Mouse (Mus musculus) heart, embryonic 12.5 days (tissue): ENCODE measurements at regions not wholly inside any gene's neighbourhood (a gene's known extent, or its start where the extent isn't known, plus 50 kb on each side); places are given as distances from the start of the nearest gene placed in this dataset.

Experiments
- ATAC-seq: fragments of 200-750 bp; cut with Nextera tagmentation; 2 replicates; pipeline ENCODE4 v1.8.0; 2017; ENCODE audit warnings: moderate TSS enrichment, moderate library complexity; ENCODE audit not compliant: insufficient number of reproducible peaks, low FRiP score
- H3K27ac ChIP-seq: fragments of 300-500 bp; sonication (generic); 2 replicates; pipeline ENCODE4 v1.5.1; 2016; ENCODE audit warnings: mild to moderate bottlenecking, moderate library complexity; ENCODE audit not compliant: poor library complexity, severe bottlenecking
- H3K27me3 ChIP-seq: fragments of 300-500 bp; sonication (generic); replicated peaks from 2 replicates; pipeline ENCODE4 v1.6.1; 2016; ENCODE audit warnings: mild to moderate bottlenecking, moderate library complexity
- H3K36me3 ChIP-seq: fragments of 300-500 bp; sonication (generic); 2 replicates; pipeline ENCODE4 v1.6.1; 2016; ENCODE audit warnings: mild to moderate bottlenecking, moderate library complexity
- H3K4me1 ChIP-seq: fragments of 300-500 bp; sonication (generic); replicated peaks from 2 replicates; pipeline ENCODE4 v1.6.1; 2016; ENCODE audit warnings: mild to moderate bottlenecking
- H3K4me2 ChIP-seq: fragments of 300-500 bp; sonication (generic); 2 replicates; pipeline ENCODE4 v1.6.1; 2016; ENCODE audit warnings: mild to moderate bottlenecking, moderate library complexity
- H3K4me3 ChIP-seq: fragments of 300-500 bp; sonication (generic); 2 replicates; pipeline ENCODE4 v1.5.1; 2016; ENCODE audit warnings: mild to moderate bottlenecking
- H3K9ac ChIP-seq: fragments of 300-500 bp; sonication (generic); 2 replicates; pipeline ENCODE4 v1.6.1; 2016; ENCODE audit warnings: mild to moderate bottlenecking, moderate library complexity
- H3K9me3 ChIP-seq: fragments of 300-500 bp; sonication (generic); replicated peaks from 2 replicates; pipeline ENCODE4 v1.6.1; 2016; ENCODE audit warnings: mild to moderate bottlenecking, moderate library complexity
- WGBS: fragments of 180-500 bp; shearing (Covaris S2); methylation state at CpG from one replicate; pipeline ENCODE4 v1.1.7; 2016; 5-methylcytosine and 5-hydroxymethylcytosine counted together

GRCm38 (mm10) chr5:69877100-69877499 is 285.0 kb upstream of the Gnpda2 start:
- WGBS, result 74% methylated on average over 4 of the region's 4 CpGs

DNA sequence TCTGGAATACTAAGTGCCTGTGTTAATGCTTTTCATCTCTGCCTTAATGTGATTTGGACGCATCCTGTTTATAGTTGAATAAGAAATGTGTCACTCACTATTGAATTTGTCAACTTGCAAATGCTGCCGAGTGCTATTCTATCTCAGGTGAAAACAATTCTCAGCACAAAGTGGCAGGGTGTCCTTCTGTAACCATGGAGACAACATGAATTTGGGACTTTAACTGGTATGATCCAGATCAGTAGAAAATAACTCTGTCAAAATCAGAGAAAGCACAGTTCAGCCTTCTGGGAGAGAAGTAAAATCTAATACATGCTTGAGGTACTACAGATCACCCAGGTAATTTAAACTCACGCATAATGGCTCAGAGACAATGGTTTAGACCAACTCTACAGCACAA is 270.9 kb upstream of the Gnpda2 start:
- Histone ChIP-seq H3K9ac (no peak overlapping the region), H3K27ac (no peak overlapping the region), H3K4me3 (no peak overlapping the region), H3K4me2 (no peak overlapping the region), H3K36me3 (no peaks in the 10 kb centered on the region), H3K9me3 (no peaks in the 10 kb centered on the region; the same call in 1 of the 2 replicates), H3K4me1 (no peaks in the 10 kb centered on the region), H3K27me3 (no peaks in the 10 kb centered on the region)
- WGBS, result 77% methylated on average over 3 of the region's 3 CpGs
- no peak for ATAC-seq

More at GRCm38 (mm10) chr5:69877100-69877499, 285.0 kb upstream of the Gnpda2 start:
- Histone ChIP-seq H3K9ac (no peak overlapping the region), H3K4me3 (no peak overlapping the region), H3K36me3 (no peaks in the 10 kb centered on the region), H3K4me2 (no peak overlapping the region), H3K4me1 (no peaks in the 10 kb centered on the region), H3K27me3 (no peaks in the 10 kb centered on the region), H3K9me3 (no peaks in the 10 kb centered on the region), H3K27ac (no peak overlapping the region)
- ATAC-seq, result no peak

DNA sequence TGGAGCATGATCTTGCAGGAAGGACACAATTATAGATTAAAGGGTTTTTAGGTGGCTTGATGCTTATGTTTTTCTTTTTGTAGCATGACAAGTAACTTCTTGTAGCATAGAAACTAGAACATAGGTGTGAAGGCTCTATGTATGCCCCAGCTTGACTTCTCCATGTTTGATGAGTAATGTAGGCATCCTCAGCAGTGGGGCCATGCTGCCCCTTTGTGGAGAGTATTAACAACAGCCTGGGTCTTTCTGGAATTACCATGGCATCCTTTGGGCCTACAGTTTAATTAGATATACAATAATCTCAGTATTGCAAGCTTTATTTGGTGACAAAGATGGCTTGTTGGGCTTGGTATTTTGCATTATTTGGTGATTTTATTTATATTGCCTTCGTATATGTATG is 252.7 kb upstream of the Gnpda2 start:
- no peak for ATAC-seq
- no peak overlapping the region for H3K4me3 ChIP-seq
- no peak overlapping the region for H3K27ac ChIP-seq
- H3K27me3 ChIP-seq, result no peaks in the 10 kb centered on the region
- H3K4me1 ChIP-seq, result no peaks in the 10 kb centered on the region
- WGBS, result 44% methylated on average over 1 of the region's 1 CpGs
- H3K9ac ChIP-seq, result no peak overlapping the region
- H3K9me3 ChIP-seq, result peaks cover 6% of the 10 kb centered on the region; the same call in 1 of the 2 replicates
- no peaks in the 10 kb centered on the region for H3K36me3 ChIP-seq
- no peak overlapping the region for H3K4me2 ChIP-seq

DNA sequence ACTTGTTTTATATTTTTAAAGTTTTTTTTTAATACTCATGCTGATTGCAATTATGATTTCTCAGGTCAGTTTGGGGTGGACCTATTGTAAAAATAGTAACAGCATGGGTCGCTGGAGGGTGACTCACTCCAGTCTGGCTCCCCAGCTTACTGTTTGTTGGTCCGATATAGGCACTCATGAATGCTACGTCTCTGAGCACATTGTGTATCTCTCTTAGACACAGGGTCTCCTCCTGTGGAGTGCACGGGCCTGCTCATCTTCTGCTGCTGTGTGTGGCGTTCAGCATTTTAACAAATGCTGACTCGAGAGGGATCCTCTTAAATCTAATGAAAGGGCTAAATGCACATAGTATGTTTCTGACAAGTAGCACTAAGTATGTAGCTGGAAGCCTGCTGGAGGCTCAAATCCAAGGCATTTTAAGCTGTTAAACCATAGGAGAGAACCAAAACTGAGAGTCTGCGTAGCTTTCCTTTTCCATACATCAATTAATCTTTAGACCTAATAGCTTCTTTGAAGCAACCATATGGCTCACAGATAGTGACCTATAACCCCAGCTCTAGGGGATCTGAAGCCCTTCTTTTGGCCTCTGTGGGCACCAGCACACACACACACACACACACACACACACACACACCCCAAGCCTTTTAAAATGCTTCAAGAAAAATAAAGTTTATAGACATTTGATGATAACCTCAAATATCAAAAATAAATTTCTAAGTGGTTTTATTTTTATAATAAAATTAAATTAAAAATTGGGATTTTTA is 246.0 kb upstream of the Gnpda2 start:
- no peaks in the 10 kb centered on the region for H3K27me3 ChIP-seq
- WGBS, result 77% methylated on average over 7 of the region's 7 CpGs
- H3K4me3 ChIP-seq, result no peak overlapping the region
- no peaks in the 10 kb centered on the region for H3K36me3 ChIP-seq
- no peaks in the 10 kb centered on the region for H3K4me1 ChIP-seq
- H3K27ac ChIP-seq, result no peak overlapping the region
- H3K9ac ChIP-seq, result no peak overlapping the region
- ATAC-seq, result no peak
- peaks cover 6% of the 10 kb centered on the region; the same call in 1 of the 2 replicates for H3K9me3 ChIP-seq
- no peak overlapping the region for H3K4me2 ChIP-seq

DNA sequence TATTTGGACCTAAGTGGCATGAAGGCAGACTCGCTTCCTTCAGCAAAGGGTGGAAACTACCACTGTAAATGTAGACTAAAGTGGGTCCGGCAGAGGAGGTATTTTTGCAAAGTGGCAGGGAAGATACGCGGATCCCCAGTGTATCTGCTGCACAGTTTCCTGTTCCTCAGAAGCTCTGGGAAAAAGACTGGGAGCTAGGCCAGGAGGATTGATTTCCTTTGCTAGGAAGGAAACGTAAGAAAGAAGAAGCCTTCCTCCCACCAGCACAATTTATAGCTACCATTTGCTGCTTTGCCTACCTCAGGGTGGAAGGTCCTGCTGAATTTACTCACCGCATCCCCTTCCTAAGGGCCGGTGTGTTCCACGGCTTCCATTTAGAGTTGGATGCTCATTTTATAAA is 244.2 kb upstream of the Gnpda2 start:
- H3K36me3 ChIP-seq, result no peaks in the 10 kb centered on the region
- H3K27ac ChIP-seq, result no peak overlapping the region
- H3K4me2 ChIP-seq, result no peak overlapping the region
- WGBS, result 82% methylated on average over 8 of the region's 8 CpGs
- no peak for ATAC-seq
- H3K9me3 ChIP-seq, result peaks cover 6% of the 10 kb centered on the region; the same call in 1 of the 2 replicates
- no peaks in the 10 kb centered on the region for H3K4me1 ChIP-seq
- H3K27me3 ChIP-seq, result no peaks in the 10 kb centered on the region
- H3K4me3 ChIP-seq, result no peak overlapping the region
- no peak overlapping the region for H3K9ac ChIP-seq

- ATAC-seq, result no peak
- no peaks in the 10 kb centered on the region for H3K27me3 ChIP-seq
- H3K4me3 ChIP-seq, result no peak overlapping the region
- H3K36me3 ChIP-seq, result no peaks in the 10 kb centered on the region
- 77% methylated on average over 8 of the region's 8 CpGs for WGBS
- H3K27ac ChIP-seq, result no peak overlapping the region
- H3K9me3 ChIP-seq, result no peaks in the 10 kb centered on the region; the same call in 1 of the 2 replicates
- no peaks in the 10 kb centered on the region for H3K4me1 ChIP-seq
- no peak overlapping the region for H3K9ac ChIP-seq
- no peak overlapping the region for H3K4me2 ChIP-seq
These were observed 243.0 kb upstream of the Gnpda2 start for GRCm38 (mm10) chr5:69835162-69835561.

DNA sequence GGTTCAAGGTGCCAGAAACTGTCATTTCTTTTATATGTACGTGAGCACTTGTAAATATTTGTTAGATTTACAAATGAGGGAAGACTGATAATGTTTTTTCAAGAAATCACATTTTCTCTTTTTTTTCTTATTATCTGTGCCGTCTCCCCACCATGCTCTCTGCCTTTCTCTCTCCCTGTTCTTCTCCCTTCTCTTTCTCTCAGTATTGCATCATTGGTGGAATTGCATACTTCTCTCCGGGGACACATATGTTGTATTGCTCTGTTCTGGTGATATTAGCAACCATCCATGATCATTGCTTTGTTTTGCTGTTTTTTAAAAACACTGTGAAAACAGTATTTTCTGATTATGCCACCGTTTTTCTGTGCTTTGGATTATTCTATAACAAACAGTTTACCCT is 225.6 kb upstream of the Gnpda2 start:
- Histone ChIP-seq H3K9me3 (no peaks in the 10 kb centered on the region), H3K4me2 (no peak overlapping the region), H3K9ac (no peak overlapping the region), H3K4me3 (no peak overlapping the region), H3K27ac (no peak overlapping the region), H3K36me3 (no peaks in the 10 kb centered on the region), H3K27me3 (no peaks in the 10 kb centered on the region), H3K4me1 (no peaks in the 10 kb centered on the region)
- WGBS, result 69% methylated on average over 4 of the region's 4 CpGs
- ATAC-seq, result no peak

DNA sequence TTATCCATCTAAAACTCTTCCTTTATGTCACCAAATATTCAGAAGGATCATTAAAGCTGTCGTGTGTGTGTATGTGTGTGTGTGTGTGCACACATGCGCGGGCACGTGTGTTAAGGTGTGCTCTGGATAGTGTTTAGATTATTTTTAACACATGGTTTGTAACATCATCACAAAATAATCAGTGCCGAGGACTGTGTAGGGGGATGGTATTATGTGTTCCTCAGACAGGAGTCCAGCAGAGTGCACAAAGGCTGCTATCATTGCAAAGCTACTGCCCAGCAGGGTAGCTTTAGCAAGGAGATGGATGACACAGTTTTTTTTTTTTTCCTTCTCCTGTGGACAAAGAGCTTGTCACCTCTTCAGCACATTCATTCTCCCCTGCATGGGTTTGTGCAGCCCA is 224.9 kb upstream of the Gnpda2 start:
- no peak for ATAC-seq
- H3K27ac ChIP-seq, result no peak overlapping the region
- WGBS, result 77% methylated on average over 5 of the region's 5 CpGs
- no peaks in the 10 kb centered on the region for H3K27me3 ChIP-seq
- no peak overlapping the region for H3K4me3 ChIP-seq
- no peaks in the 10 kb centered on the region for H3K4me1 ChIP-seq
- no peak overlapping the region for H3K9ac ChIP-seq
- H3K4me2 ChIP-seq, result no peak overlapping the region
- no peaks in the 10 kb centered on the region for H3K36me3 ChIP-seq
- H3K9me3 ChIP-seq, result no peaks in the 10 kb centered on the region

GRCm38 (mm10) chr5:69815356-69815755 is 223.2 kb upstream of the Gnpda2 start:
- H3K4me1 ChIP-seq, result no peaks in the 10 kb centered on the region
- ATAC-seq, result no peak
- 48% methylated on average over 1 of the region's 1 CpGs for WGBS
- no peak overlapping the region for H3K27ac ChIP-seq
- H3K4me2 ChIP-seq, result no peak overlapping the region
- H3K27me3 ChIP-seq, result no peaks in the 10 kb centered on the region
- no peak overlapping the region for H3K9ac ChIP-seq
- H3K36me3 ChIP-seq, result no peaks in the 10 kb centered on the region
- no peaks in the 10 kb centered on the region for H3K9me3 ChIP-seq
- H3K4me3 ChIP-seq, result no peak overlapping the region

GRCm38 (mm10) chr5:69802612-69803011 is 210.5 kb upstream of the Gnpda2 start:
- Histone ChIP-seq H3K9ac (no peak overlapping the region), H3K4me1 (0 out of 2 replicates have a peak, but pooled peaks cover 3% of the 10 kb centered on the region), H3K27me3 (no peaks in the 10 kb centered on the region), H3K9me3 (no peaks in the 10 kb centered on the region), H3K4me2 (no peak overlapping the region), H3K36me3 (no peaks in the 10 kb centered on the region), H3K27ac (no peak overlapping the region), H3K4me3 (no peak overlapping the region)
- ATAC-seq, result no peak
- 83% methylated on average over 4 of the region's 4 CpGs for WGBS

DNA sequence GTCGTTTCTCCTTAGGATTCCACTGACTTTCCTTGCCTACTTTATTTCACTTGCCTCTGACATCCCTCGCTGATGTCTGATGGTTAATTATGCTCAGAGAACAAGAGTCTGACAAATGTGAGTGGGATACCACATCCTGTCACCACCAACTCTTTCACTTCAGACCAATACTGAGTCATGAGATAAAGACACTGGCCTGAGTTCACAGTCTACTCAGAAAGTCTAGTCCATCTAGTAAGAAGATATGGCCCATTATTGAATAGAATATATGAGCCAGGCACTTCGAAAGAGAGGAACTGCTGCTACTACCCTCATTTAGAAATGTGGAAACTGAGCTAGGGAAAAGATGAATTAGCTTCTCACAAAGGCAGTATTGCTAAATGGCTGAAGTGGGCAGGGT is 210.0 kb upstream of the Gnpda2 start:
- Histone ChIP-seq H3K27me3 (no peaks in the 10 kb centered on the region), H3K4me1 (0 out of 2 replicates have a peak, but pooled peaks cover 3% of the 10 kb centered on the region), H3K9ac (no peak overlapping the region), H3K9me3 (no peaks in the 10 kb centered on the region), H3K4me3 (no peak overlapping the region), H3K36me3 (no peaks in the 10 kb centered on the region), H3K27ac (no peak overlapping the region), H3K4me2 (no peak overlapping the region)
- WGBS, result 52% methylated on average over 3 of the region's 3 CpGs
- no peak for ATAC-seq

DNA sequence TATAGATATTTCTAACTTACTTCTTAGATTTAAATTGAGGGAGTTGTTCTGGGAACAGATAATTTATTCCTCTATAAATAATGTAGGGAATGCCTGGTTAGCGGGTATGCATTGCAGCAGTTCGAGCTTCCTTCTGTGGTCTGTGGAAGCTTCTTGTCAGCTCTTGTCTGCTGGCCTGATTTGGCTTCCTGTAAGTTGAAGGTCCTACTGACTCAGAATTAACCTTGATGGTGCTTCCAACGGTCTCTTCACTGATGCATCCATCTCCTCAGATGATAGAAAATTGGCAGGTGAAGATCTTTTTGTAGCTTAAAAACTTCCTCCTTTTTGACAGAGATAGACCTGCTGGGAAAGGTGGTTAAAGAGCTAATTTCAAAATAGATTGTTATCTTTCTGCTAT is 203.2 kb upstream of the Gnpda2 start:
- Histone ChIP-seq H3K4me2 (no peak overlapping the region), H3K4me1 (0 out of 2 replicates have a peak, but pooled peaks cover 5% of the 10 kb centered on the region)
- no peak for ATAC-seq

More for the DNA sequence above, 203.2 kb upstream of the Gnpda2 start:
- Histone ChIP-seq H3K27ac (no peak overlapping the region), H3K9me3 (no peaks in the 10 kb centered on the region), H3K9ac (no peak overlapping the region), H3K27me3 (no peaks in the 10 kb centered on the region), H3K4me3 (no peak overlapping the region), H3K36me3 (no peaks in the 10 kb centered on the region)
- 42% methylated on average over 3 of the region's 3 CpGs for WGBS
